Mouse (Mus musculus) stomach, postnatal 0 days (tissue): Measurements from ENCODE around the gene Zdhhc1. TPM values are rescaled to one million over a fixed set of nuclear protein-coding genes. Genes with fewer than 3 reads are reported as not detected.

ENCODE experiments used
- ATAC-seq: fragments of 200-750 bp; cut with Nextera tagmentation; 2 replicates; pipeline ENCODE4 v1.8.0; 2017; ENCODE audit not compliant: low FRiP score, low TSS enrichment
- DNase-seq: peaks from one replicate; pipeline ENCODE4 v3.0.0-alpha.2; 2016; ENCODE audit warnings: low spot score
- H3K27ac ChIP-seq: fragments of 300-500 bp; sonication (generic); replicated peaks from 2 replicates; pipeline ENCODE4 v1.5.1; 2014; ENCODE audit warnings: mild to moderate bottlenecking, control low read depth
- H3K27me3 ChIP-seq: fragments of 300-500 bp; sonication (generic); 2 replicates; pipeline ENCODE4 v1.6.1; 2014; ENCODE audit warnings: low read length; ENCODE audit not compliant: control insufficient read depth, insufficient read depth
- H3K36me3 ChIP-seq: fragments of 300-500 bp; sonication (generic); 2 replicates; pipeline ENCODE4 v1.6.1; 2014; ENCODE audit warnings: low read length, mixed read lengths; ENCODE audit not compliant: control insufficient read depth, insufficient read depth
- H3K4me1 ChIP-seq: fragments of 300-500 bp; sonication (generic); replicated peaks from 2 replicates; pipeline ENCODE4 v1.6.1; 2014; ENCODE audit warnings: antibody characterized with exemption; ENCODE audit not compliant: control insufficient read depth, insufficient read depth
- H3K4me2 ChIP-seq: fragments of 300-500 bp; sonication (generic); replicated peaks from 2 replicates; pipeline ENCODE4 v1.6.1; 2014; ENCODE audit warnings: low read depth, mild to moderate bottlenecking, control low read depth, moderate library complexity
- H3K4me3 ChIP-seq: fragments of 300-500 bp; sonication (generic); 2 replicates; pipeline ENCODE4 v1.5.1; 2014; ENCODE audit warnings: low read depth, low read length, control low read depth
- H3K9ac ChIP-seq: fragments of 300-500 bp; sonication (generic); 2 replicates; pipeline ENCODE4 v1.6.1; 2014; ENCODE audit warnings: mild to moderate bottlenecking, low read length, control low read depth, mixed read lengths
- H3K9me3 ChIP-seq: fragments of 300-500 bp; sonication (generic); 2 replicates; pipeline ENCODE4 v1.6.1; 2016; ENCODE audit warnings: low read length; ENCODE audit not compliant: control insufficient read depth
- CTCF ChIP-seq: IDR thresholded peaks from 2 replicates; pipeline ENCODE4 v1.5.1; 2016; ENCODE audit warnings: antibody characterized with exemption, low read depth, mild to moderate bottlenecking, moderate library complexity
- EP300 ChIP-seq: optimal IDR thresholded peaks from 2 replicates; pipeline ENCODE3; 2016; ENCODE audit warnings: antibody characterized with exemption
- WGBS: fragments of 180-500 bp; shearing (Covaris S2); extraction: QIAGEN DNeasy Blood & Tissue Kit; methylation state at CpG from one replicate; pipeline ENCODE4 v1.1.7; 2014; 5-methylcytosine and 5-hydroxymethylcytosine counted together
- polyA plus RNA-seq: library from polyadenylated mRNA; unstranded; fragments of >200 nt; fragmentation: Nextera tagmentation; extraction: Ambion mirVana; gene quantifications from 2 replicates; pipeline ENCODE4 v1.2.1, GENCODE M21; 2015

Zdhhc1 gene
- polyA plus RNA-seq, 1 experiment from 2014 or later: 15.6 TPM

GRCm38 (mm10) chr8:105426878-105427277 lies 69.8 kb downstream of the Zdhhc1 start:
- Histone ChIP-seq H3K4me1 (no peaks in the 10 kb centered on the region), H3K27ac (no peak overlapping the region), H3K27me3 (no peaks in the 10 kb centered on the region), H3K9me3 (no peaks in the 10 kb centered on the region), H3K4me3 (no peak overlapping the region), H3K4me2 (no peak overlapping the region), H3K36me3 (no peaks in the 10 kb centered on the region), H3K9ac (no peak overlapping the region)
- DNase-seq (no peak), ATAC-seq (no peak)
- TF ChIP-seq CTCF: no peak
- no peak for TF ChIP-seq EP300
- WGBS: 38% methylated on average over 6 of the region's 6 CpGs

Other genes with a start within 250 kb of the Zdhhc1 start
- gene B3gnt9, start 241.7 kb downstream of the Zdhhc1 start, polyA plus RNA-seq: 14.7 and 15.4 TPM in 2 replicates
- gene Tradd, start 232.3 kb downstream of the Zdhhc1 start, polyA plus RNA-seq: 28.6 and 30.5 TPM in 2 replicates
- gene Fbxl8, start 232.3 kb downstream of the Zdhhc1 start, polyA plus RNA-seq: 3.5 and 3.7 TPM in 2 replicates
- 0.23 and 0.34 TPM in 2 replicates for gene Hsf4, start 227.1 kb downstream of the Zdhhc1 start, polyA plus RNA-seq
- 1.2 and 1.4 TPM in 2 replicates for gene Nol3, start 220.8 kb downstream of the Zdhhc1 start, polyA plus RNA-seq
- 1.9 and 3.0 TPM in 2 replicates for gene 4931428F04Rik, start 207.0 kb downstream of the Zdhhc1 start, polyA plus RNA-seq
- 3.4 and 3.7 TPM in 2 replicates for gene Exoc3l, start 200.8 kb downstream of the Zdhhc1 start, polyA plus RNA-seq
- gene E2f4, start 199.2 kb downstream of the Zdhhc1 start, polyA plus RNA-seq: 31.0 and 38.5 TPM in 2 replicates
- gene Elmo3, start 191.3 kb downstream of the Zdhhc1 start, polyA plus RNA-seq: 17.1 and 19.9 TPM in 2 replicates
- gene Lrrc29, start 170.6 kb downstream of the Zdhhc1 start, polyA plus RNA-seq: 2.7 and 2.8 TPM in 2 replicates
- gene Tmem208, start 170.5 kb downstream of the Zdhhc1 start, polyA plus RNA-seq: 105 and 111 TPM in 2 replicates
- gene Fhod1, start 148.9 kb downstream of the Zdhhc1 start, polyA plus RNA-seq: 0.63 and 0.93 TPM in 2 replicates
- 0.29 and 0.40 TPM in 2 replicates for gene Slc9a5, start 148.1 kb downstream of the Zdhhc1 start, polyA plus RNA-seq
- 0.05 and 0.10 TPM in 2 replicates for gene Plekhg4, start 123.6 kb downstream of the Zdhhc1 start, polyA plus RNA-seq
- gene Kctd19, start 83.4 kb downstream of the Zdhhc1 start, polyA plus RNA-seq: not detected in 2 replicates
- 0.08 and 0.19 TPM in 2 replicates for gene Lrrc36, start 83.3 kb downstream of the Zdhhc1 start, polyA plus RNA-seq
- 89.9 and 99.8 TPM in 2 replicates for gene Tppp3, start 25.4 kb downstream of the Zdhhc1 start, polyA plus RNA-seq
- gene Hsd11b2, start 21.9 kb upstream of the Zdhhc1 start, polyA plus RNA-seq: 2.5 and 2.8 TPM in 2 replicates
- 96.2 and 101 TPM in 2 replicates for gene Atp6v0d1, start 69.1 kb upstream of the Zdhhc1 start, polyA plus RNA-seq
- 8.9 and 9.3 TPM in 2 replicates for gene Ripor1, start 108.4 kb upstream of the Zdhhc1 start, polyA plus RNA-seq
- 43.3 and 56.6 TPM in 2 replicates for gene Ctcf, start 139.7 kb upstream of the Zdhhc1 start, polyA plus RNA-seq
- gene Agrp, start 140.5 kb upstream of the Zdhhc1 start, polyA plus RNA-seq: 0.45 and 0.98 TPM in 2 replicates
- 0.58 and 0.61 TPM in 2 replicates for gene Carmil2, start 189.4 kb upstream of the Zdhhc1 start, polyA plus RNA-seq
- 26.7 and 30.7 TPM in 2 replicates for gene Acd, start 204.2 kb upstream of the Zdhhc1 start, polyA plus RNA-seq
- 12.4 and 13.0 TPM in 2 replicates for gene Pard6a, start 204.2 kb upstream of the Zdhhc1 start, polyA plus RNA-seq
- gene 4933405L10Rik, start 210.8 kb upstream of the Zdhhc1 start, polyA plus RNA-seq: 0.08 and 0.13 TPM in 2 replicates
- 5.4 and 5.8 TPM in 2 replicates for gene Enkd1, start 211.3 kb upstream of the Zdhhc1 start, polyA plus RNA-seq